Mouse (Mus musculus): ENCODE measurements around the gene Clip2.

DNA sequence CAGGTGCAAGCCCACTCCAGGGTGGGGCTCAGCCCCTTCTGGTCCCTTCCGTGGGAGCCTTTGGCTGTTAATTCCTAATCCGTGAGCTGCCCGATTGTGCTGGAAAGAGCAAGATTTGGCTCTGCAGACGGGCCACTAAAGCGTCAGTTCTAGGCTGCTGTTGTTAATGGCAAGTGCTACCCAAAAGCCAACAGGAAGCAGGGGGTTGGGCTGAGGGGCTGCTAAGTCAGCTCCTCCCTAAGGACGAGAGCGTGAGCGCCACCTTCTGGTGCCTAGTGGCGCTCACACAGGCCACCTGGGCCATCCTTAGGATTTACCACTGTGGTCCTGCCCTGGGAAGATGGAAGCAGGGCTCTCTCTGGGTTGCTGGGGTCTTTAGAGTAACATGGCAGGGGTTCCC is 62.7 kb downstream of the Clip2 start:
- peak; percentile 44 for TF ChIP-seq CTCF (IDR thresholded peaks at IDR 0.05; ENCODE audit: borderline replicate concordance, insufficient read depth, low read length)
- TF ChIP-seq POLR2A (IDR thresholded peaks at IDR 0.05; ENCODE audit: low read depth, low read length): no peak
